Mouse (Mus musculus): ENCODE data around the gene Ppp1r9a. TPM values are rescaled to one million over a fixed set of nuclear protein-coding genes. Genes with fewer than 3 reads are reported as not detected.

The Ppp1r9a gene
- polyA plus RNA-seq, 1 experiment from 2014 or later, result 49.3 TPM

GRCm38 (mm10) chr6:5174179-5174812 lies 271.6 kb downstream of the Ppp1r9a start:
- Histone ChIP-seq H3K9me3 (ENCODE audit: control insufficient read depth, low read length) (no peaks in the 10 kb centered on the region), H3K27me3 (ENCODE audit: control insufficient read depth, insufficient read depth, low read length) (no peaks in the 10 kb centered on the region), H3K27ac (replicated peaks; ENCODE audit: low read depth, low read length) (no peak overlapping the region), H3K36me3 (ENCODE audit: control insufficient read depth, insufficient read depth, low read length) (no peaks in the 10 kb centered on the region), H3K9ac (replicated peaks; ENCODE audit: low read length) (no peak overlapping the region), H3K4me1 (ENCODE audit: control insufficient read depth, insufficient read depth, low read length) (0 out of 2 replicates have a peak, but pooled peaks cover 9% of the 10 kb centered on the region), H3K4me3 (replicated peaks; ENCODE audit: low read depth, low read length) (no peak overlapping the region), H3K4me2 (ENCODE audit: low read length) (no peak overlapping the region)
- WGBS, result 93% methylated on average over 10 of the region's 10 CpGs
- no peak for DNase-seq
- ATAC-seq (ENCODE audit: low FRiP score, low TSS enrichment), result no peak

GRCm38 (mm10) chr6:5177967-5178891 lies 275.5 kb downstream of the Ppp1r9a start:
- ATAC-seq (ENCODE audit: low FRiP score, low TSS enrichment) (no peak; the same call in 1 of the 2 replicates), DNase-seq (peak; percentile 57)
- Histone ChIP-seq H3K9me3 (ENCODE audit: control insufficient read depth, low read length) (no peaks in the 10 kb centered on the region), H3K4me2 (ENCODE audit: low read length) (peak overlapping the region; percentile 58), H3K36me3 (ENCODE audit: control insufficient read depth, insufficient read depth, low read length) (no peaks in the 10 kb centered on the region), H3K4me1 (ENCODE audit: control insufficient read depth, insufficient read depth, low read length) (0 out of 2 replicates have a peak, but pooled peaks cover 9% of the 10 kb centered on the region), H3K9ac (replicated peaks; ENCODE audit: low read length) (no peak overlapping the region; the same call in 1 of the 2 replicates), H3K27me3 (ENCODE audit: control insufficient read depth, insufficient read depth, low read length) (no peaks in the 10 kb centered on the region), H3K27ac (replicated peaks; ENCODE audit: low read depth, low read length) (no peak overlapping the region), H3K4me3 (replicated peaks; ENCODE audit: low read depth, low read length) (peak overlapping the region; percentile 23)
- WGBS, result 33% methylated on average over 19 of the region's 19 CpGs

- Histone ChIP-seq H3K27ac (replicated peaks; ENCODE audit: low read depth, low read length) (no peak overlapping the region), H3K27me3 (ENCODE audit: control insufficient read depth, insufficient read depth, low read length) (no peaks in the 10 kb centered on the region), H3K36me3 (ENCODE audit: control insufficient read depth, insufficient read depth, low read length) (no peaks in the 10 kb centered on the region), H3K4me1 (ENCODE audit: control insufficient read depth, insufficient read depth, low read length) (0 out of 2 replicates have a peak, but pooled peaks cover 9% of the 10 kb centered on the region), H3K9ac (replicated peaks; ENCODE audit: low read length) (no peak overlapping the region), H3K9me3 (ENCODE audit: control insufficient read depth, low read length) (no peaks in the 10 kb centered on the region), H3K4me3 (replicated peaks; ENCODE audit: low read depth, low read length) (no peak overlapping the region), H3K4me2 (ENCODE audit: low read length) (no peak overlapping the region)
- 94% methylated on average over 6 of the region's 6 CpGs for WGBS
- ATAC-seq (ENCODE audit: low FRiP score, low TSS enrichment) (no peak), DNase-seq (no peak)
Measured at GRCm38 (mm10) chr6:5179189-5179588, 276.5 kb downstream of the Ppp1r9a start.

- Histone ChIP-seq H3K4me1 (ENCODE audit: control insufficient read depth, insufficient read depth, low read length) (0 out of 2 replicates have a peak, but pooled peaks cover 9% of the 10 kb centered on the region), H3K9me3 (ENCODE audit: control insufficient read depth, low read length) (no peaks in the 10 kb centered on the region), H3K36me3 (ENCODE audit: control insufficient read depth, insufficient read depth, low read length) (no peaks in the 10 kb centered on the region), H3K27me3 (ENCODE audit: control insufficient read depth, insufficient read depth, low read length) (no peaks in the 10 kb centered on the region), H3K4me3 (replicated peaks; ENCODE audit: low read depth, low read length) (no peak overlapping the region), H3K4me2 (ENCODE audit: low read length) (no peak overlapping the region), H3K9ac (replicated peaks; ENCODE audit: low read length) (no peak overlapping the region), H3K27ac (replicated peaks; ENCODE audit: low read depth, low read length) (no peak overlapping the region)
- 95% methylated on average over 5 of the region's 5 CpGs for WGBS
- ATAC-seq (ENCODE audit: low FRiP score, low TSS enrichment) (no peak), DNase-seq (no peak)
Measured at GRCm38 (mm10) chr6:5180645-5181044, 277.9 kb downstream of the Ppp1r9a start.

- DNase-seq, result no peak
- H3K9ac ChIP-seq (replicated peaks; ENCODE audit: low read length), result no peak overlapping the region
- WGBS, result 78% methylated on average over 7 of the region's 7 CpGs
- no peak overlapping the region for H3K4me3 ChIP-seq (replicated peaks; ENCODE audit: low read depth, low read length)
- H3K9me3 ChIP-seq (ENCODE audit: control insufficient read depth, low read length), result no peaks in the 10 kb centered on the region
- H3K4me2 ChIP-seq (ENCODE audit: low read length), result no peak overlapping the region
- no peaks in the 10 kb centered on the region for H3K36me3 ChIP-seq (ENCODE audit: control insufficient read depth, insufficient read depth, low read length)
- ATAC-seq (ENCODE audit: low FRiP score, low TSS enrichment), result no peak
- H3K4me1 ChIP-seq (ENCODE audit: control insufficient read depth, insufficient read depth, low read length), result no peaks in the 10 kb centered on the region
- H3K27ac ChIP-seq (replicated peaks; ENCODE audit: low read depth, low read length), result no peak overlapping the region
- no peaks in the 10 kb centered on the region for H3K27me3 ChIP-seq (ENCODE audit: control insufficient read depth, insufficient read depth, low read length)
Measured at GRCm38 (mm10) chr6:5186229-5186950, 283.7 kb downstream of the Ppp1r9a start.

GRCm38 (mm10) chr6:5187586-5187985 lies 284.9 kb downstream of the Ppp1r9a start:
- ATAC-seq (ENCODE audit: low FRiP score, low TSS enrichment), result no peak

GRCm38 (mm10) chr6:5188036-5188435 lies 285.3 kb downstream of the Ppp1r9a start:
- H3K4me1 ChIP-seq (ENCODE audit: control insufficient read depth, insufficient read depth, low read length), result no peaks in the 10 kb centered on the region
- H3K9ac ChIP-seq (replicated peaks; ENCODE audit: low read length), result no peak overlapping the region
- no peak for ATAC-seq (ENCODE audit: low FRiP score, low TSS enrichment)
- whole genome bisulfite sequencing, result 91% methylated on average over 5 of the region's 5 CpGs
- H3K9me3 ChIP-seq (ENCODE audit: control insufficient read depth, low read length), result no peaks in the 10 kb centered on the region
- no peak overlapping the region for H3K4me2 ChIP-seq (ENCODE audit: low read length)
- DNase-seq, result no peak
- no peak overlapping the region for H3K27ac ChIP-seq (replicated peaks; ENCODE audit: low read depth, low read length)
- no peaks in the 10 kb centered on the region for H3K27me3 ChIP-seq (ENCODE audit: control insufficient read depth, insufficient read depth, low read length)
- H3K4me3 ChIP-seq (replicated peaks; ENCODE audit: low read depth, low read length), result no peak overlapping the region
- H3K36me3 ChIP-seq (ENCODE audit: control insufficient read depth, insufficient read depth, low read length), result no peaks in the 10 kb centered on the region

More at GRCm38 (mm10) chr6:5187586-5187985, 284.9 kb downstream of the Ppp1r9a start:
- Histone ChIP-seq H3K36me3 (ENCODE audit: control insufficient read depth, insufficient read depth, low read length) (no peaks in the 10 kb centered on the region), H3K27ac (replicated peaks; ENCODE audit: low read depth, low read length) (no peak overlapping the region), H3K4me1 (ENCODE audit: control insufficient read depth, insufficient read depth, low read length) (no peaks in the 10 kb centered on the region), H3K9me3 (ENCODE audit: control insufficient read depth, low read length) (no peaks in the 10 kb centered on the region), H3K9ac (replicated peaks; ENCODE audit: low read length) (no peak overlapping the region), H3K4me2 (ENCODE audit: low read length) (no peak overlapping the region), H3K27me3 (ENCODE audit: control insufficient read depth, insufficient read depth, low read length) (no peaks in the 10 kb centered on the region), H3K4me3 (replicated peaks; ENCODE audit: low read depth, low read length) (no peak overlapping the region)
- DNase-seq, result no peak
- WGBS, result 70% methylated on average over 6 of the region's 6 CpGs

GRCm38 (mm10) chr6:5188938-5189337 lies 286.2 kb downstream of the Ppp1r9a start:
- no peak for DNase-seq
- H3K9ac ChIP-seq (replicated peaks; ENCODE audit: low read length), result no peak overlapping the region
- WGBS, result 78% methylated on average over 6 of the region's 6 CpGs
- no peak overlapping the region for H3K4me3 ChIP-seq (replicated peaks; ENCODE audit: low read depth, low read length)
- no peak overlapping the region for H3K27ac ChIP-seq (replicated peaks; ENCODE audit: low read depth, low read length)
- H3K9me3 ChIP-seq (ENCODE audit: control insufficient read depth, low read length), result no peaks in the 10 kb centered on the region
- no peaks in the 10 kb centered on the region for H3K4me1 ChIP-seq (ENCODE audit: control insufficient read depth, insufficient read depth, low read length)
- no peaks in the 10 kb centered on the region for H3K27me3 ChIP-seq (ENCODE audit: control insufficient read depth, insufficient read depth, low read length)
- H3K4me2 ChIP-seq (ENCODE audit: low read length), result no peak overlapping the region
- H3K36me3 ChIP-seq (ENCODE audit: control insufficient read depth, insufficient read depth, low read length), result no peaks in the 10 kb centered on the region
- ATAC-seq (ENCODE audit: low FRiP score, low TSS enrichment), result no peak
